Mouse (Mus musculus) layer of hippocampus, postnatal 14 days (tissue): ENCODE data around the gene Slc25a53. TPM values are rescaled to one million over a fixed set of nuclear protein-coding genes. Genes with fewer than 3 reads are reported as not detected.

Experiments
- DNase-seq, 2 experiments: peaks; one replicate each; pipeline ENCODE4 v3.0.0; 2021 to 2022; ENCODE audit warnings: low spot score in 2 of 2, mixed read lengths in 1 of 2
- long read RNA-seq, 2 experiments: library from polyadenylated mRNA; stranded (forward); transcript quantifications; one replicate each; pipeline ENCODE4 v2.0.0; 2021
- total RNA-seq, 2 experiments: library from RNA; stranded (reverse); gene quantifications; 2 replicates each; pipeline ENCODE4 v1.2.3; 2021

Slc25a53 gene
- total RNA-seq: 10 to 100 TPM; 25.5 to 35.7 TPM
- long read RNA-seq, experiment 1, transcript Slc25a53-214 (2 exons, 2,567 nt): major isoform, 8 of 13 reads
- long read RNA-seq, experiment 1, partial matches to known transcripts: 0 of 13 reads
- long read RNA-seq, experiment 1, other reads (novel, unspliced or antisense): 3 of 13 reads
- long read RNA-seq, experiment 2, transcript Slc25a53-214 (2 exons, 2,567 nt): major isoform, 6 of 11 reads
- long read RNA-seq, experiment 2, partial matches to known transcripts: 0 of 11 reads
- long read RNA-seq, experiment 2, other reads (novel, unspliced or antisense): 5 of 11 reads

DNA sequence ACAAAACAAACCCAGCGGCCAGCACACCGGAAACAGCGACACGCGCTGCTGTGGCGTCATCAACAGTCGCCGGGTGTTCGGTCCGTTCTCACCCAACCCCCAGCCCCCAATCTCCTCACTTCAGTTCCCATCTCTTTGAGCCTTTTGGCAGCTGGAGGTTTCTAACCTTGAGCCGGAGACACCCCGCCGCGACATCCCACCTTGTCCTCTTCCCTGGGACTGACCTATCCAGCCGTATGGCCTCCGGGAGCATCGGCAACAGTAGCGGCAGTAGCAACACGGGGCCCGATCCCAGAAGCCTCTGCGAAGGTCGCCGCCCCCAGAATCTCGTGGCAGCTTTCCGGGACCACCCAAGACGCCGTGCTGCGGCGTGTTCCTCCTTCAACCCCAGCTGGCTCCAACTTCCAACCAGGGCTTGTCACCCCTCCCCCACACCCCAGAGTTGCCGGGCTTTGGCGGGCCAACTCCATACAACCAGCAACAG is at the start of gene Slc25a53:
TSS of gene Slc25a53 (minus strand) at position 303 of the 484 bp plus-strand sequence.
- DNase-seq: peak; percentile 81 to 88

- DNase-seq: peak in 1 of 2 experiments; percentile 13
Observed at GRCm38 (mm10) chrX:137063202-137063601, 25.1 kb upstream of the Slc25a53 start.

DNA sequence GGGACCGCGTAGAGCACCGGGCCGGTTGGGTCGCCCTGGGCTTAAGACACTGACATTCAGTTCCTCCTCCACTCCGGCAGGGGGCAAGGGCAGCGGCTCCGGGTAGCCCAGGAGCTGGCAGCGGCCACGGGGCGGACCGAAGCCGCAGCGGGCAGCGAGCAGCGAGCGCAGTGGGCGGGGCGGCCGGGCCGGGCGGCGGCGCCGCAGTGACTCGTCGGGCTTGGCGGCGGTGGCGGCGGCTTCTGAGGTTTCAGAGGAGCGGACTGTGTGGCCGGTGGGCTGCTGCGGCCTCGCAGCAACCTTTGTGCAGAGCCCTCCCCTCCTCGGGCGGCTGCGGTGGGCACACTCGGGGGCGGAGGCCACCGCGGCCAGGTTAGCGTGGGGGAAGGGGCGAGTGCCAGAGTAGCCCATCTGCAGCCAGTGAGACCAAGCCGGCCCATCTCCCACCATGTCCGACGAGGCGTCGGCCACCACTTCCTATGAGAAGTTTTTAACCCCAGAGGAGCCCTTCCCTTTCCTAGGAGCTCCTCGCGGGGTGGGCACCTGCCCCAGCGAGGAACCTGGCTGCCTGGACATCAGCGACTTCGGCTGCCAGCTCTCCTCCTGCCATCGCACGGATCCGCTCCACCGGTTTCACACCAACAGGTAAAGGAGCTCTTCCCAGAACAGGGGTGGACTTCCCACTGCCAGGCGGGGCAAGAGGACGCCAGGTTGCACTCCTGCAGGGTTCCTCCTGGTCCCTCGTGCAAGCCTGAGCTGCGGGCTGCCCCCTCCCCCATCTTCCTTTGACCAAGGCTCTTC is 11.5 kb upstream of the Slc25a53 start, which contains the start of gene Fam199x:
TSS of gene Fam199x (plus strand) at position 170 of the 801 bp plus-strand sequence.
- DNase-seq: peak; percentile 41 to 59

- no peak for DNase-seq
Observed at GRCm38 (mm10) chrX:137049060-137049424, 10.9 kb upstream of the Slc25a53 start.

DNA sequence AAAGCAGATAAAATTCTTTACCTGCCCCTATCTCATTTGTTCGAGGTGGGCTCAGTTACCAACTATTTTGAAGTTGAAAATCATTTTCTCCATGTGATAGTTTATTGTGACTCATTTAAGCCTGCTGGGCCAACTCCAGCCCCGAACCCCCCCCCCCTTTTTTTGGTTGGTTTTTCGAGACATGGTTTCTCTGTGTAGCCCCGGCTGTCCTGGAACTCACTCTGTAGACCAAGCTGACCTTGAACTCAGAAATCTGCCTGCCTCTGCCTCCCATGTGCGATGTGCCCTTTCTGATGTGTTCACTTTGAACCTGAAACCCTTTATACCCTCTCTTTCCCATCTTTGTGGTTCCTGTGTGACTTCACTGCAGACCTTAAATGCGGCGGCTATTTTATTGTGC is 400 bp upstream of the Slc25a53 start:
- DNase-seq: no peak

DNA sequence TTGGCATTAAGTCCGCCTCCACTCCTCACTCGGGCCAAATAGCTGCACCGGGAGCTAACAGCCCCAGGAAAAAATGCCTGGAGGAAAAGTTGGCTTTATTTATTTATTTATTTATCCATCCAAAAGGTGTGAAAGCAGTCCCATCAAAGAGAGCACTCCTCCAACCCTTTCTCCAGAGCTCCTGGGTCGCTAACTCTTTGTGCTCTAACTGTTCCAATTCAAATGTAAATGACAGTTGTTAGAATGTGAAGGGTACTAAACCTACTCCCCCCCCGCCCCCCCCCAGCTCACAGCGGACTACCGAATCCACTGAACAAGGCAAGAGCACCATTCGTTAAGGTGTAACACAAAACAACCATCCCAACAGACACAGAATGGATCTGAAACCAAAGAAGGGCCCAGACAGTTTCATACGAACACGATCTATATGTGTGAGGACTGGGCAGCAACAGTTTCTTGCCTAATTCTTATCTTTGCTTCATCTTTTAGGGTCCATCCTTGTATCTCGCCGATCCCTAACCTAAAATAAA is 567 bp downstream of the Slc25a53 start:
- DNase-seq: no peak

GRCm38 (mm10) chrX:137034322-137034721 is 3.8 kb downstream of the Slc25a53 start:
- no peak for DNase-seq

GRCm38 (mm10) chrX:137031726-137032125 is 6.4 kb downstream of the Slc25a53 start:
- no peak for DNase-seq

- DNase-seq: no peak
Observed at GRCm38 (mm10) chrX:137030916-137031315, 7.2 kb downstream of the Slc25a53 start.

DNA sequence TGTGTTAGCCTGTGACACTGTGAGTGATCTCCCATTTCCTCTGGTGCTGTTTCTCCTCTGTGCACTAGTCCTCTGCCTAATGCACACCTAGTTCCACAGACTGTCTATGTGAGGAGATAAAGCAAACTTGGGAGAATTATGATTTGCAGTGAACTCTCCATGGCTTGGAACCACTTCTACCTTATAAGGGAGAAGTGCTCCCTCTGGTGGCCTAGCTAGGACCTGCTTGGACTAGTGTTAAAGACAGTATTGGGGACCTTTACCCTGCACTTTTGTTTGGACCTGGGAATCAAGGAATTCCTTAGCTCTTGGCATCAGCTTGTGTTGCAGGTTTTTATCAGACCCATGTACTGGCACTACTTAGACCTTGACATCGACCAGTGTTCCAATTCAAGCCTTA is 18.8 kb downstream of the Slc25a53 start:
- DNase-seq: peak; percentile 43 to 54

- no peak for DNase-seq
Observed at GRCm38 (mm10) chrX:137017668-137018067, 20.4 kb downstream of the Slc25a53 start.

- peak in 1 of 2 experiments; percentile 59 for DNase-seq
Observed at GRCm38 (mm10) chrX:137015099-137015709, 22.9 kb downstream of the Slc25a53 start.

GRCm38 (mm10) chrX:136996256-136996655 is 41.8 kb downstream of the Slc25a53 start:
- DNase-seq: no peak

DNA sequence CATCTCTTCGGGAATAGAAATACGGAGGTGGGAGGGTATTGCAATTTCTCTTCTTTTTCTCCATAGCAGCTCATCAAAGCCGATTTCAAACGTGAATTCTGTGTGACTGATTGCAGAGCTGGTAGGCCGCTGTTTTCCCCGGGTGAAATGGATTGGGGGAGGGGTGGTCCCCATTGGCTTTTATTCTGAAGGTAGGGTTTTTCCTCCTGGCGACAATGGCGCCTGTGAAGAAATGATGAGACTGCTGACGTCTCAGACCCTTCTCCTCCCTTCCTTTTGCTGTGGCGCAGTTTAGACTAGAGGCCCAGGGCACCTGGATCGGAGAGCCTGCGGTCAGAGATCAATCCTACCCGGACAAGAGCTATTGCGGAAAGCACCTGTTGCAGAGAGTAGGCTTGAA is 44.5 kb downstream of the Slc25a53 start:
- DNase-seq: peak in 1 of 2 experiments; percentile 24

- DNase-seq: peak; percentile 76 to 88
Observed at GRCm38 (mm10) chrX:136992978-136993547, 45.0 kb downstream of the Slc25a53 start, which contains the start of gene Zcchc18. TSS of gene Zcchc18 (plus strand) at chrX:136993155.

GRCm38 (mm10) chrX:136992191-136992965 is 45.7 kb downstream of the Slc25a53 start:
- peak in 1 of 2 experiments; percentile 20 for DNase-seq

GRCm38 (mm10) chrX:136991274-136991673 is 46.8 kb downstream of the Slc25a53 start:
- DNase-seq: no peak

GRCm38 (mm10) chrX:136986039-136986438 is 52.1 kb downstream of the Slc25a53 start:
- no peak for DNase-seq

DNA sequence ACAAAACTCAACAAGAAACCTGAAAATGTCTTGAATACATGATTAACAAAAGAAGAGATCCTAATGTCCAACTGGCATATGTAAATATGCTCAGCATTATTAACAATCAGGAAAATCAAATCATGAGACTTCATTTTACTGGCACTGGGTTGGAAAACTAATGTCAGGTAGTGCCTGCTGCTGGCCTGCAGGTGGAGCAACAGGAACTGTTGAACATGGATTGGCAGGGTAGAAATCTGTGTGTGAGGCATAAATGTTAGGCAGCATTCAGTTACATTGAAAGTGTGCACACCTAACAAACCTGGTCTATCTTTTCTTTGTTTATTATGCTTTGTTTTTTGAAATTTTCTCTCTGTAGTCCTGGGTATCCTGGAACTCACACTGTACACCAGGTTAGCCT is 59.5 kb downstream of the Slc25a53 start:
- no peak for DNase-seq

DNA sequence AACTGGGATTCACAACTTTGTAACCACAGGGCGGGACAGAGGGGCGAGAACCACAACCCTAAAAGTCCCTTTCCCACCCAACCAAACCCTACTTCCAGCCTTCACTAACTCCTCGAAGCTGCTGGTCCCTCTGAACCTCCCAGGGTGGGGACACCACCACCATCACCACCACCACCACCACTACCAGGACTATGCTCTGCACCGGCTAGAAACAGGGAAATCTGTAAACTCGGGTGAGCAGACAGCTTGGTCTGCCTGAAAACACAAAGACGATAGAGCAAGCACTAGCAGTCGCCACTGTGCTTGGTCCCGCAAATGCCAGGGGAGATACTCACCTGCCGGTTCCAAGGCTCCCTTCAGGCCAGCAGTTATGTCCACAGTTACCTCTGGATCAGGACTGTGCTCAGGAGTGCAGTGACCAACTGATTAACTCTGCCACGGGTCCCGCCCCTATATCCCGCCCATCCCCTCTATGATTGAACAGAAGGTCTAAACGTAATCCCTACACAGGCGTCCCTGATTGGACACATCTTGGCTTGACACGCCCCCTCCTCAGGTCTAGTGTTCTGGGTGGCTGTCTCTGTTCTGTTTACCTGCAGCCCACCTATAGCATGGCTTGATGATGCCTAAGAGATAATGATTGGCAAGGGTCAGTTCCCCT is 61.5 kb downstream of the Slc25a53 start, which contains the start of the genes Tmsb15l and Tmsb15b1:
TSS of gene Tmsb15l (minus strand) at position 446 of the 661 bp plus-strand sequence.
TSS of gene Tmsb15b1 (minus strand) at position 451 of the 661 bp plus-strand sequence.
- DNase-seq: peak in 1 of 2 experiments; percentile 52
